Mouse (Mus musculus) midbrain, embryonic 11.5 days (tissue): ENCODE data around the gene Akr1c12. TPM values are rescaled to one million over a fixed set of nuclear protein-coding genes. Genes with fewer than 3 reads are reported as not detected.
"Not testable (repeated sequence)": the region's sequence is repeated elsewhere in the genome, so short reads cannot be mapped to it uniquely, and the experiment has no call there.

Experiments
- ATAC-seq: fragments of 200-750 bp; cut with Nextera tagmentation; 2 replicates; pipeline ENCODE4 v1.8.0; 2017; ENCODE audit warnings: moderate TSS enrichment, moderate library complexity; ENCODE audit not compliant: low FRiP score
- DNase-seq: peaks from one replicate; pipeline ENCODE4 v3.0.0; 2015; ENCODE audit warnings: low spot score; ENCODE audit errors: missing footprints
- H3K27ac ChIP-seq: fragments of 300-500 bp; sonication (generic); 2 replicates; pipeline ENCODE4 v1.5.1; 2014; ENCODE audit warnings: low read depth, low read length
- H3K27me3 ChIP-seq: fragments of 300-500 bp; sonication (generic); 2 replicates; pipeline ENCODE4 v1.6.1; 2014; ENCODE audit warnings: mild to moderate bottlenecking, low read length, moderate library complexity, mixed read lengths; ENCODE audit not compliant: control insufficient read depth, insufficient read depth
- H3K36me3 ChIP-seq: fragments of 300-500 bp; sonication (generic); 2 replicates; pipeline ENCODE4 v1.6.1; 2014; ENCODE audit warnings: mild to moderate bottlenecking, low read length, moderate library complexity, mixed read lengths; ENCODE audit not compliant: control insufficient read depth, insufficient read depth
- H3K4me1 ChIP-seq: fragments of 300-500 bp; sonication (generic); 2 replicates; pipeline ENCODE4 v1.6.1; 2014; ENCODE audit warnings: low read length; ENCODE audit not compliant: control insufficient read depth, insufficient read depth
- H3K4me2 ChIP-seq: fragments of 300-500 bp; sonication (generic); 2 replicates; pipeline ENCODE4 v1.6.1; 2014; ENCODE audit warnings: mild to moderate bottlenecking, moderate library complexity
- H3K4me3 ChIP-seq: fragments of 300-500 bp; sonication (generic); 2 replicates; pipeline ENCODE4 v1.5.1; 2014; ENCODE audit warnings: low read depth, low read length
- H3K9ac ChIP-seq: fragments of 300-500 bp; sonication (generic); 2 replicates; pipeline ENCODE4 v1.6.1; 2014; ENCODE audit warnings: low read length
- H3K9me3 ChIP-seq: fragments of 300-500 bp; sonication (generic); 2 replicates; pipeline ENCODE4 v1.6.1; 2016; ENCODE audit warnings: low read length; ENCODE audit not compliant: control insufficient read depth
- WGBS: fragments of 180-500 bp; shearing (Covaris S2); extraction: QIAGEN DNeasy Blood & Tissue Kit; methylation state at CpG from one replicate; pipeline ENCODE4 v1.1.7; 2014; 5-methylcytosine and 5-hydroxymethylcytosine counted together
- polyA plus RNA-seq: library from polyadenylated mRNA; unstranded; fragments of >200 nt; fragmentation: Nextera tagmentation; extraction: Ambion mirVana; gene quantifications from 2 replicates; pipeline ENCODE4 v1.2.1, GENCODE M21; 2014

Gene Akr1c12
- polyA plus RNA-seq, result 0.29 and 0.49 TPM in 2 replicates

GRCm38 (mm10) chr13:4279284-4279683 lies at the start of gene Akr1c12:
Akr1c12 (minus strand) TSS chr13:4279433.
- Histone ChIP-seq H3K4me1 (no peaks in the 10 kb centered on the region), H3K36me3 (no peaks in the 10 kb centered on the region), H3K27ac (no peak within 1 kb of the TSS), H3K4me3 (no peak within 1 kb of the TSS), H3K9ac (no peak within 1 kb of the TSS), H3K9me3 (no peaks in the 10 kb centered on the region), H3K27me3 (no peaks in the 10 kb centered on the region), H3K4me2 (no peak within 1 kb of the TSS)
- ATAC-seq (no peak), DNase-seq (no peak)
- WGBS, result 81% methylated on average over 4 of the region's 4 CpGs

GRCm38 (mm10) chr13:4318773-4319172 lies 39.5 kb upstream of the Akr1c12 start:
- Histone ChIP-seq H3K27me3 (no peaks in the 10 kb centered on the region), H3K9me3 (no peaks in the 10 kb centered on the region), H3K4me2 (no peak overlapping the region), H3K27ac (no peak overlapping the region), H3K9ac (no peak overlapping the region), H3K36me3 (no peaks in the 10 kb centered on the region), H3K4me1 (no peaks in the 10 kb centered on the region), H3K4me3 (no peak overlapping the region)
- WGBS, result 82% methylated on average over 2 of the region's 2 CpGs
- DNase-seq (no peak), ATAC-seq (no peak)

- DNase-seq, result no peak
Measured at GRCm38 (mm10) chr13:4313907-4314306, 34.7 kb upstream of the Akr1c12 start.

GRCm38 (mm10) chr13:4304861-4305565 lies 25.8 kb upstream of the Akr1c12 start:
- H3K4me2 ChIP-seq, result no peak overlapping the region
- H3K4me1 ChIP-seq, result no peaks in the 10 kb centered on the region
- DNase-seq (no peak), ATAC-seq (no peak)
- WGBS, result 51% methylated on average over 2 of the region's 2 CpGs
- H3K9ac ChIP-seq, result no peak overlapping the region
- H3K27ac ChIP-seq, result no peak overlapping the region
- no peaks in the 10 kb centered on the region for H3K27me3 ChIP-seq
- H3K9me3 ChIP-seq, result no peaks in the 10 kb centered on the region
- no peaks in the 10 kb centered on the region for H3K36me3 ChIP-seq
- H3K4me3 ChIP-seq, result no peak overlapping the region

More at GRCm38 (mm10) chr13:4313907-4314306, 34.7 kb upstream of the Akr1c12 start:
- Histone ChIP-seq H3K27ac (no peak overlapping the region), H3K27me3 (no peaks in the 10 kb centered on the region), H3K36me3 (no peaks in the 10 kb centered on the region), H3K4me3 (no peak overlapping the region), H3K9me3 (no peaks in the 10 kb centered on the region), H3K4me1 (no peaks in the 10 kb centered on the region), H3K9ac (no peak overlapping the region), H3K4me2 (no peak overlapping the region)
- WGBS, result 88% methylated on average over 2 of the region's 2 CpGs
- no peak for ATAC-seq

GRCm38 (mm10) chr13:4296991-4297390 lies 17.8 kb upstream of the Akr1c12 start:
- WGBS, result 92% methylated on average over 4 of the region's 4 CpGs
- no peak for ATAC-seq
- Histone ChIP-seq H3K27ac (no peak overlapping the region), H3K36me3 (no peaks in the 10 kb centered on the region), H3K27me3 (no peaks in the 10 kb centered on the region), H3K4me2 (no peak overlapping the region), H3K4me1 (no peaks in the 10 kb centered on the region), H3K9ac (no peak overlapping the region), H3K9me3 (no peaks in the 10 kb centered on the region), H3K4me3 (no peak overlapping the region)
- DNase-seq, result no peak

- no peak for DNase-seq
- WGBS, result 47% methylated on average over 7 of the region's 7 CpGs
Measured at GRCm38 (mm10) chr13:4281471-4282412, 2.5 kb upstream of the Akr1c12 start.

GRCm38 (mm10) chr13:4277526-4277925 lies 1.7 kb downstream of the Akr1c12 start:
- no peak for ATAC-seq
- Histone ChIP-seq H3K4me3 (no peak overlapping the region), H3K4me2 (no peak overlapping the region), H3K27ac (no peak overlapping the region), H3K4me1 (no peaks in the 10 kb centered on the region), H3K36me3 (no peaks in the 10 kb centered on the region), H3K27me3 (no peaks in the 10 kb centered on the region), H3K9ac (no peak overlapping the region), H3K9me3 (no peaks in the 10 kb centered on the region)
- WGBS, result 93% methylated on average over 2 of the region's 2 CpGs
- no peak for DNase-seq

More at GRCm38 (mm10) chr13:4281471-4282412, 2.5 kb upstream of the Akr1c12 start:
- peak; percentile 42; the same call in 1 of the 2 replicates for ATAC-seq
- Histone ChIP-seq H3K4me2 (no peak overlapping the region), H3K27ac (no peak overlapping the region), H3K36me3 (no peaks in the 10 kb centered on the region), H3K9me3 (no peaks in the 10 kb centered on the region), H3K4me1 (no peaks in the 10 kb centered on the region), H3K4me3 (no peak overlapping the region), H3K27me3 (no peaks in the 10 kb centered on the region), H3K9ac (no peak overlapping the region)

- Histone ChIP-seq H3K27ac (no peak overlapping the region), H3K9me3 (no peaks in the 10 kb centered on the region), H3K9ac (no peak overlapping the region), H3K4me1 (no peaks in the 10 kb centered on the region), H3K36me3 (no peaks in the 10 kb centered on the region), H3K27me3 (no peaks in the 10 kb centered on the region), H3K4me3 (no peak overlapping the region), H3K4me2 (no peak overlapping the region)
- no peak for DNase-seq
- no peak for ATAC-seq
Measured at GRCm38 (mm10) chr13:4270860-4271259, 8.4 kb downstream of the Akr1c12 start.

- H3K36me3 ChIP-seq, ATAC-seq, H3K27ac ChIP-seq, H3K9me3 ChIP-seq, H3K9ac ChIP-seq, DNase-seq, H3K4me2 ChIP-seq, H3K4me1 ChIP-seq, H3K4me3 ChIP-seq, H3K27me3 ChIP-seq: not testable (repeated sequence)
- WGBS, result 89% methylated on average over 2 of the region's 2 CpGs
Measured at GRCm38 (mm10) chr13:4265455-4265854, 13.8 kb downstream of the Akr1c12 start.
